Mouse (Mus musculus): ENCODE results near the gene Usp22. TPM values are rescaled to one million over a fixed set of nuclear protein-coding genes. Genes with fewer than 3 reads are reported as not detected.
"Not testable (repeated sequence)": the region's sequence is repeated elsewhere in the genome, so short reads cannot be mapped to it uniquely, and the experiment has no call there.

Usp22 gene
- total RNA-seq, 1 experiment, result 111 TPM

- Histone ChIP-seq H3K4me1 (ENCODE audit: control insufficient read depth in 2 of 2, insufficient read depth in 2 of 2, low read length in 2 of 2, poor library complexity in 1 of 2) (peaks cover 0 to 2% of the 10 kb centered on the region in 2 experiments; a peak in 3 of 4 replicates), H3K36me3 (ENCODE audit: control insufficient read depth, insufficient read depth, low read length, poor library complexity, severe bottlenecking) (no peaks in the 10 kb centered on the region), H3K9me3 (ENCODE audit: control insufficient read depth, insufficient read depth, low read depth, low read length) (no peaks in the 10 kb centered on the region), H3K27ac (ENCODE audit: insufficient read depth, low read depth, low read length, poor library complexity, severe bottlenecking) (no peak overlapping the region), H3K9ac (ENCODE audit: insufficient read depth, low read depth, low read length, poor library complexity, severe bottlenecking) (no peak overlapping the region), H3K4me3 (ENCODE audit: insufficient read depth in 1 of 2, low read depth in 1 of 2, low read length in 2 of 2, poor library complexity in 1 of 2, severe bottlenecking in 1 of 2) (no peak overlapping the region)
- TF ChIP-seq MAFK (IDR thresholded peaks at IDR 0.05; ENCODE audit: insufficient read depth, low read depth, low read length), result no peak
- no peak for TF ChIP-seq CHD2 (IDR thresholded peaks at IDR 0.05; ENCODE audit: low read depth, low read length)
- no peak for TF ChIP-seq HCFC1 (IDR thresholded peaks at IDR 0.05; ENCODE audit: borderline replicate concordance, insufficient read depth, low read length)
- TF ChIP-seq ZNF384 (IDR thresholded peaks at IDR 0.05; ENCODE audit: low read depth, low read length), result no peak
- TF ChIP-seq ZC3H11A (IDR thresholded peaks at IDR 0.05; ENCODE audit: borderline replicate concordance, low read depth, low read length), result no peak
- no peak for DNase-seq (ENCODE audit: low read depth, low spot score)
- in situ Hi-C loops (cut with MboI; ENCODE audit: low sequenced_read_pairs in 2 of 2, unreplicated experiment in 2 of 2), result no loop called here
These were observed 32.6 kb downstream of the Usp22 start for GRCm38 (mm10) chr11:61142262-61142661.

- H3K9me3 ChIP-seq (ENCODE audit: control insufficient read depth, insufficient read depth, low read depth, low read length), result no peaks in the 10 kb centered on the region
- peaks cover 0 to under 1% of the 10 kb centered on the region in 2 experiments; a peak in 3 of 4 replicates for H3K4me1 ChIP-seq (ENCODE audit: control insufficient read depth in 2 of 2, insufficient read depth in 2 of 2, low read length in 2 of 2, poor library complexity in 1 of 2)
- no peak overlapping the region for H3K9ac ChIP-seq (ENCODE audit: insufficient read depth, low read depth, low read length, poor library complexity, severe bottlenecking)
- in situ Hi-C loops (cut with MboI; ENCODE audit: low sequenced_read_pairs in 2 of 2, unreplicated experiment in 2 of 2), result no loop called here
- no peak overlapping the region for H3K4me3 ChIP-seq (ENCODE audit: insufficient read depth in 1 of 2, low read depth in 1 of 2, low read length in 2 of 2, poor library complexity in 1 of 2, severe bottlenecking in 1 of 2)
- no peaks in the 10 kb centered on the region for H3K36me3 ChIP-seq (ENCODE audit: control insufficient read depth, insufficient read depth, low read length, poor library complexity, severe bottlenecking)
- TF ChIP-seq MAFK (IDR thresholded peaks at IDR 0.05; ENCODE audit: insufficient read depth, low read depth, low read length) (no peak), ZNF384 (IDR thresholded peaks at IDR 0.05; ENCODE audit: low read depth, low read length) (no peak), ZC3H11A (IDR thresholded peaks at IDR 0.05; ENCODE audit: borderline replicate concordance, low read depth, low read length) (no peak), CHD2 (IDR thresholded peaks at IDR 0.05; ENCODE audit: low read depth, low read length) (no peak), HCFC1 (IDR thresholded peaks at IDR 0.05; ENCODE audit: borderline replicate concordance, insufficient read depth, low read length) (no peak)
- DNase-seq (ENCODE audit: low read depth, low spot score), result no peak
- no peak overlapping the region for H3K27ac ChIP-seq (ENCODE audit: insufficient read depth, low read depth, low read length, poor library complexity, severe bottlenecking)
These were observed 33.2 kb downstream of the Usp22 start for GRCm38 (mm10) chr11:61141693-61142092.

DNA sequence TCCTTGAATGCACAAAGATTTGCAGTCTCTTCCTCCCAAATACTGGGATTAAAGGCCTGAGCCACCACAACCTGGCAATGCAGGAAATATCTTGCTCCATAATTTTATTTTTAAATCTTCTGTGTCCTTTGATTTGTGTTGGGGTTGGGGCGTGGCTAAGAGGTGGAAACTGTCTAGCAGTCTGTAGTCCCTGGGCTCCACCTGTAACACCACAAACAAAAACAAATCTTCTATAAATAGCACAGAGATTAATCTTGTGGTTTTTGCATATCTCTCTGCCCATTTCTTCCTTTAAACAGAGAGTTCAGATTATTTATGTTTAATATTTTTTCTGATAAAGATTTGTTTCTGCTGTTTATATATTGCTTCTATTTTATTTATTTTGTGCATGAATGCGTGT, 41.9 kb downstream of the Usp22 start:
- Histone ChIP-seq H3K4me3 (ENCODE audit: insufficient read depth in 1 of 2, low read depth in 1 of 2, low read length in 2 of 2, poor library complexity in 1 of 2, severe bottlenecking in 1 of 2) (no peak overlapping the region), H3K9me3 (ENCODE audit: control insufficient read depth, insufficient read depth, low read depth, low read length) (no peaks in the 10 kb centered on the region), H3K9ac (ENCODE audit: insufficient read depth, low read depth, low read length, poor library complexity, severe bottlenecking) (no peak overlapping the region), H3K4me1 (ENCODE audit: control insufficient read depth in 2 of 2, insufficient read depth in 2 of 2, low read length in 2 of 2, poor library complexity in 1 of 2) (no peaks in the 10 kb centered on the region), H3K36me3 (ENCODE audit: control insufficient read depth, insufficient read depth, low read length, poor library complexity, severe bottlenecking) (no peaks in the 10 kb centered on the region), H3K27ac (ENCODE audit: insufficient read depth, low read depth, low read length, poor library complexity, severe bottlenecking) (no peak overlapping the region)
- in situ Hi-C loops (cut with MboI; ENCODE audit: low sequenced_read_pairs in 2 of 2, unreplicated experiment in 2 of 2), result no loop called here
- no peak for TF ChIP-seq ZC3H11A (IDR thresholded peaks at IDR 0.05; ENCODE audit: borderline replicate concordance, low read depth, low read length)
- TF ChIP-seq MAFK (IDR thresholded peaks at IDR 0.05; ENCODE audit: insufficient read depth, low read depth, low read length), result no peak
- TF ChIP-seq CHD2 (IDR thresholded peaks at IDR 0.05; ENCODE audit: low read depth, low read length), result no peak
- TF ChIP-seq HCFC1 (IDR thresholded peaks at IDR 0.05; ENCODE audit: borderline replicate concordance, insufficient read depth, low read length), result no peak
- no peak for TF ChIP-seq ZNF384 (IDR thresholded peaks at IDR 0.05; ENCODE audit: low read depth, low read length)
- no peak for DNase-seq (ENCODE audit: low read depth, low spot score)

DNA sequence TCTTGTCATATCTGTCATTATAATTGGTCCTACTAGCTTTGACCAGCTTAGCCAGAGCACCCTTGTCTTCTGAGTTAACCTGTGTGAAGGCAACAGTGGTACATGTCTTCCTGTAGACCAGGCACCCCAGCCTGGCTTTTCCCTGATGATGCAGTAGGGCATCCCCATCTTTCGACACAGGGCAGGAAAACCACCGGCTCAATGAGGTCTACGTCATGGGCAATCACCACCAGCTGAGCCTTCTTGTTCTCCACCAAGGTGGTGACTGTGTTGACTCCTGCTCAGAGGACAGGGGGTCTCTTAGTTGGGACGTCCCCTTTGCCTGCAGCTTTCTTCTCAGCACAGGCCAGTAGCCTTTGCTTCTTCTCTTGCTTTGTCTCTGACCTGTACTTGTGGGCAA, 44.2 kb downstream of the Usp22 start:
- H3K9ac ChIP-seq (ENCODE audit: insufficient read depth, low read depth, low read length, poor library complexity, severe bottlenecking); DNase-seq (ENCODE audit: low read depth, low spot score); H3K4me3 ChIP-seq (ENCODE audit: insufficient read depth in 1 of 2, low read depth in 1 of 2, low read length in 2 of 2, poor library complexity in 1 of 2, severe bottlenecking in 1 of 2); H3K4me1 ChIP-seq (ENCODE audit: control insufficient read depth in 2 of 2, insufficient read depth in 2 of 2, low read length in 2 of 2, poor library complexity in 1 of 2); H3K36me3 ChIP-seq (ENCODE audit: control insufficient read depth, insufficient read depth, low read length, poor library complexity, severe bottlenecking); H3K27ac ChIP-seq (ENCODE audit: insufficient read depth, low read depth, low read length, poor library complexity, severe bottlenecking); H3K9me3 ChIP-seq (ENCODE audit: control insufficient read depth, insufficient read depth, low read depth, low read length); in situ Hi-C loops (cut with MboI; ENCODE audit: low sequenced_read_pairs in 2 of 2, unreplicated experiment in 2 of 2): not testable (repeated sequence)

DNA sequence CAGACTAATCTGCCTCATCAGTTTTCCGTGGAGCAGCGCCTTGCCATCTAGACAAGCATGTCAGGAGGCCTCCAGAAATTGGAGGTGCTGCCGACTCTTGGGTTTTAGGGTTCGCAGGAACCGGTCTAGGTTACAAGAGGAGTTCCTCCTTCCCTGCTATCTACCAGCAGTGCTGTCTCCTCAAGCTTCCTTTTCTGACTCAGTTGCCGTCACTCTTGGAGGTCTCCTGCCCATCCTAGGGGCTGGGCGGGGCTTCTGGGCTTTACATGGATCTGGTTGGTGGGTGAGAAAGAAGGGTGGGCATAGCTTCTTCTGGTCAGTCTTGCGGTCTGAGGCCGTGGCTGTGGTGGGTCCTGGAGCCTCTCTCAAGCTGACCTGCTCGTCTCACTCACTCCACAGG, 45.5 kb downstream of the Usp22 start:
- Histone ChIP-seq H3K9ac (ENCODE audit: insufficient read depth, low read depth, low read length, poor library complexity, severe bottlenecking) (no peak overlapping the region), H3K4me3 (ENCODE audit: insufficient read depth in 1 of 2, low read depth in 1 of 2, low read length in 2 of 2, poor library complexity in 1 of 2, severe bottlenecking in 1 of 2) (peak overlapping the region in 1 of 2 experiments; percentile 35; a peak in 1 of 4 replicates), H3K36me3 (ENCODE audit: control insufficient read depth, insufficient read depth, low read length, poor library complexity, severe bottlenecking) (no peaks in the 10 kb centered on the region), H3K9me3 (ENCODE audit: control insufficient read depth, insufficient read depth, low read depth, low read length) (no peaks in the 10 kb centered on the region), H3K27ac (ENCODE audit: insufficient read depth, low read depth, low read length, poor library complexity, severe bottlenecking) (no peak overlapping the region), H3K4me1 (ENCODE audit: control insufficient read depth in 2 of 2, insufficient read depth in 2 of 2, low read length in 2 of 2, poor library complexity in 1 of 2) (no peaks in the 10 kb centered on the region)
- no peak for TF ChIP-seq HCFC1 (IDR thresholded peaks at IDR 0.05; ENCODE audit: borderline replicate concordance, insufficient read depth, low read length)
- TF ChIP-seq ZNF384 (IDR thresholded peaks at IDR 0.05; ENCODE audit: low read depth, low read length), result no peak
- no peak for TF ChIP-seq ZC3H11A (IDR thresholded peaks at IDR 0.05; ENCODE audit: borderline replicate concordance, low read depth, low read length)
- TF ChIP-seq CHD2 (IDR thresholded peaks at IDR 0.05; ENCODE audit: low read depth, low read length), result no peak
- TF ChIP-seq MAFK (IDR thresholded peaks at IDR 0.05; ENCODE audit: insufficient read depth, low read depth, low read length), result no peak
- in situ Hi-C loops (cut with MboI; ENCODE audit: low sequenced_read_pairs in 2 of 2, unreplicated experiment in 2 of 2), result no loop called here
- DNase-seq (ENCODE audit: low read depth, low spot score), result no peak
